In genomic region chr2:18058146-18058708, GRCm38 (mm10) we compare ENCODE assay signal across 8 mouse cellular contexts. TPM values are rescaled to one million over a fixed set of nuclear protein-coding genes. Genes with fewer than 3 reads are reported as not detected.
A peak's percentile ranks its signal among the peaks of the same experiment; 100 is the strongest.
DNase-seq lines count a peak whose midpoint lies in the region; ATAC-seq and TF ChIP-seq lines count a peak whose summit lies in the region.

No protein-coding gene starts in this region.

- H3K4me2 ChIP-seq in liver, embryonic 13.5 days = peak overlapping the region; percentile 92

- peak overlapping the region; percentile 93 for H3K9ac ChIP-seq in liver, embryonic 13.5 days

- 36% methylated on average over 9 of the region's 9 CpGs for WGBS in cerebellum, adult 2 months
- WGBS in liver, embryonic 13.5 days (ENCODE audit: insufficient replicate concordance) = 29% methylated on average over 9 of the region's 9 CpGs

- TF ChIP-seq CTCF in cerebellum, adult 2 months (IDR thresholded peaks at IDR 0.05; ENCODE audit: borderline replicate concordance, insufficient read depth, low read depth, low read length) = no peak

- no peaks in the 10 kb centered on the region for H3K27me3 ChIP-seq in cerebellum, adult 2 months (ENCODE audit: control insufficient read depth, insufficient read depth, low read length)
- peaks cover 5% of the 10 kb centered on the region; the same call in 1 of the 2 replicates for H3K27me3 ChIP-seq in liver, embryonic 13.5 days

- no peak overlapping the region; the same call in 1 of the 2 replicates for H3K27ac ChIP-seq in cerebellum, adult 2 months (ENCODE audit: insufficient read depth, low read length)
- H3K27ac ChIP-seq in liver, embryonic 13.5 days = peak overlapping the region; percentile 99

- H3K36me3 ChIP-seq in liver, embryonic 13.5 days = no peaks in the 10 kb centered on the region

- no peaks in the 10 kb centered on the region for H3K9me3 ChIP-seq in liver, embryonic 13.5 days (replicated peaks)

- ATAC-seq in liver, embryonic 13.5 days (ENCODE audit: low read depth) = no peak

- TF ChIP-seq POLR2A in cerebellum, adult 2 months (IDR thresholded peaks at IDR 0.05; ENCODE audit: borderline replicate concordance, insufficient read depth, low read length) = no peak

- H3K4me3 ChIP-seq in cerebellum, adult 2 months (replicated peaks; ENCODE audit: insufficient read depth, low read depth, low read length) = peak overlapping the region; percentile 87
- H3K4me3 ChIP-seq in liver, embryonic 13.5 days (replicated peaks) = peak overlapping the region; percentile 74

- no peak for DNase-seq in cerebellum, adult 2 months
- DNase-seq in cerebellum, adult 9-11 months = no peak
- DNase-seq in testis, postnatal 14 days (ENCODE audit: low spot score) = peak; percentile 2
- no peak for DNase-seq in testis, postnatal 10 days (ENCODE audit: low spot score)
- DNase-seq in liver, embryonic 13.5 days = no peak
- DNase-seq in adrenal gland, postnatal 36 days = no peak
- DNase-seq in frontal cortex, postnatal 36 days (ENCODE audit: low spot score in 2 of 2) = no peak
- no peak for DNase-seq in urinary bladder, adult 2 months (ENCODE audit: low spot score)

- H3K4me1 ChIP-seq in cerebellum, adult 2 months (ENCODE audit: control insufficient read depth, insufficient read depth, low read length) = no peaks in the 10 kb centered on the region; the same call in 1 of the 2 replicates
- peaks cover 36% of the 10 kb centered on the region for H3K4me1 ChIP-seq in liver, embryonic 13.5 days (replicated peaks)

RNA-seq across cellular contexts. Expression of gene Mllt10, which starts 3.2 kb away (rescaled TPM):
- 45.6 and 46.7 TPM in 2 replicates for polyA plus RNA-seq in cerebellum, adult 2 months (2012; rRNA removed)
- polyA plus RNA-seq in liver, embryonic 13.5 days (2015; fragmentation: Nextera tagmentation; extraction: Ambion mirVana) = 29.1 and 34.3 TPM in 2 replicates
- total RNA-seq in adrenal gland, postnatal 36 days (2021) = 10 to 100 TPM; 46.8 to 47.7 TPM
- polyA plus RNA-seq in urinary bladder, adult 2 months (2012; rRNA removed) = 31.4 and 31.7 TPM in 2 replicates

RNA-seq across cellular contexts. Expression of gene Skida1, which starts 9.4 kb away (rescaled TPM):
- polyA plus RNA-seq in cerebellum, adult 2 months (2012; rRNA removed) = 4.8 and 5.7 TPM in 2 replicates
- polyA plus RNA-seq in liver, embryonic 13.5 days (2015; fragmentation: Nextera tagmentation; extraction: Ambion mirVana) = 0.47 and 0.95 TPM in 2 replicates
- total RNA-seq in adrenal gland, postnatal 36 days (2021) = 1 to 10 TPM; 2.8 to 4.4 TPM
- 3.4 and 4.9 TPM in 2 replicates for polyA plus RNA-seq in urinary bladder, adult 2 months (2012; rRNA removed)

RNA-seq across cellular contexts. Expression of gene A930004D18Rik, which starts 20.7 kb away (rescaled TPM):
- polyA plus RNA-seq in cerebellum, adult 2 months (2012; rRNA removed) = 2.6 and 3.0 TPM in 2 replicates
- polyA plus RNA-seq in liver, embryonic 13.5 days (2015; fragmentation: Nextera tagmentation; extraction: Ambion mirVana) = 1.2 and 1.6 TPM in 2 replicates
- total RNA-seq in adrenal gland, postnatal 36 days (2021) = 1 to 10 TPM; 1.4 to 1.9 TPM
- polyA plus RNA-seq in urinary bladder, adult 2 months (2012; rRNA removed) = 3.6 and 3.9 TPM in 2 replicates
